Mouse (Mus musculus) lung, postnatal 4 days (tissue): ENCODE data around the gene Drap1.
"Not testable (repeated sequence)": the region's sequence is repeated elsewhere in the genome, so short reads cannot be mapped to it uniquely, and the experiment has no call there.

Experiments
- DNase-seq, 2 experiments: peaks; one replicate each; pipeline ENCODE4 v3.0.0; 2021

Gene Drap1

GRCm38 (mm10) chr19:5419630-5420029, 5.1 kb downstream of the Drap1 start:
- no peak for DNase-seq

- DNase-seq: no peak
Measured at GRCm38 (mm10) chr19:5418750-5419466, 5.9 kb downstream of the Drap1 start.

GRCm38 (mm10) chr19:5414534-5414957, 10.2 kb downstream of the Drap1 start:
- DNase-seq: no peak

- no peak for DNase-seq
Measured at GRCm38 (mm10) chr19:5413840-5414239, 10.9 kb downstream of the Drap1 start.

GRCm38 (mm10) chr19:5411961-5412360, 12.8 kb downstream of the Drap1 start:
- DNase-seq: no peak

- peak in 1 of 2 experiments; percentile 81 for DNase-seq
Measured at GRCm38 (mm10) chr19:5410641-5411040, 14.1 kb downstream of the Drap1 start.

- DNase-seq: peak; percentile 59 to 85
Measured at GRCm38 (mm10) chr19:5409068-5409467, 15.7 kb downstream of the Drap1 start.

GRCm38 (mm10) chr19:5408057-5409001, 16.4 kb downstream of the Drap1 start:
- no peak for DNase-seq

- peak in 1 of 2 experiments; percentile 71 for DNase-seq
Measured at GRCm38 (mm10) chr19:5407133-5407532, 17.6 kb downstream of the Drap1 start.

- peak in 1 of 2 experiments; percentile 72 for DNase-seq
Measured at GRCm38 (mm10) chr19:5406531-5407126, 18.1 kb downstream of the Drap1 start.

GRCm38 (mm10) chr19:5405924-5406323, 18.9 kb downstream of the Drap1 start:
- no peak for DNase-seq

- DNase-seq: no peak
Measured at GRCm38 (mm10) chr19:5402293-5402692, 22.5 kb downstream of the Drap1 start, which contains the start of gene Tsga10ip. Gene Tsga10ip (minus strand): TSS chr19:5402526.

- DNase-seq: not testable (repeated sequence)
Measured at GRCm38 (mm10) chr19:5401073-5401472, 23.7 kb downstream of the Drap1 start.

GRCm38 (mm10) chr19:5395371-5395770, 29.4 kb downstream of the Drap1 start:
- DNase-seq: no peak

GRCm38 (mm10) chr19:5394168-5394567, 30.6 kb downstream of the Drap1 start:
- no peak for DNase-seq

GRCm38 (mm10) chr19:5392892-5393291, 31.9 kb downstream of the Drap1 start:
- peak; percentile 61 to 70 for DNase-seq

GRCm38 (mm10) chr19:5390416-5390815, 34.4 kb downstream of the Drap1 start:
- no peak for DNase-seq

GRCm38 (mm10) chr19:5389647-5390046, 35.1 kb downstream of the Drap1 start:
- DNase-seq: peak; percentile 59 to 63

- peak; percentile 96 to 98 for DNase-seq
Measured at GRCm38 (mm10) chr19:5388588-5389242, 36.1 kb downstream of the Drap1 start, which contains the start of gene Sart1. Gene Sart1 (minus strand): TSS chr19:5388703.

- peak in 1 of 2 experiments; percentile 40 for DNase-seq
Measured at GRCm38 (mm10) chr19:5388011-5388441, 36.8 kb downstream of the Drap1 start.

- no peak for DNase-seq
Measured at GRCm38 (mm10) chr19:5384715-5385114, 40.1 kb downstream of the Drap1 start.

- no peak for DNase-seq
Measured at GRCm38 (mm10) chr19:5383326-5383725, 41.5 kb downstream of the Drap1 start.
